9 mouse cellular contexts compared by ENCODE assay signal in genomic region chr11:70413961-70414360, GRCm38 (mm10). TPM values are rescaled to one million over a fixed set of nuclear protein-coding genes. Genes with fewer than 3 reads are reported as not detected.
DNase-seq lines count a peak whose midpoint lies in the region; ATAC-seq and TF ChIP-seq lines count a peak whose summit lies in the region.
"Had no signal": no experiment of that assay in that cellular context is flagged by ENCODE, and none has a peak within 500 bp of the region (broad histone marks: within the 10 kb centered on the region; RNA-seq: fewer than 3 reads in every experiment).

No protein-coding gene starts in this region.

- no peak overlapping the region for H3K9ac ChIP-seq in midbrain, embryonic 11.5 days (ENCODE audit: low read length)
- H3K9ac ChIP-seq in midbrain, embryonic 16.5 days (ENCODE audit: low read depth, low read length): no peak overlapping the region
- no peak overlapping the region for H3K9ac ChIP-seq in liver, adult 2 months (ENCODE audit: low read depth, low read length)
- H3K9ac ChIP-seq: heart, embryonic 15.5 days had no signal

- H3K79me2 ChIP-seq in liver, adult 2 months (ENCODE audit: control insufficient read depth, insufficient read depth, low read length): peaks cover 7% of the 10 kb centered on the region

- peak; percentile 51 for TF ChIP-seq CTCF in liver, adult 2 months (IDR thresholded peaks at IDR 0.05; ENCODE audit: low read depth, low read length)

- DNase-seq in midbrain, embryonic 11.5 days (ENCODE audit: low spot score, missing footprints): peak; percentile 98
- peak; percentile 72 for DNase-seq in adipocyte (ENCODE audit: low spot score)
- peak; percentile 86 for DNase-seq in embryo, embryonic 10 days (ENCODE audit: low spot score)
- peak; percentile 70 to 89 for DNase-seq in kidney, adult 8-10 months
- DNase-seq in liver, adult 2 months (ENCODE audit: extremely low read depth, low read depth, low spot score): peak; percentile 62
- peak; percentile 42 for DNase-seq in right cerebral cortex, adult 18-20 months

- peaks cover 3% of the 10 kb centered on the region for H3K4me1 ChIP-seq in midbrain, embryonic 11.5 days (ENCODE audit: control insufficient read depth, insufficient read depth, low read length)
- peaks cover 4% of the 10 kb centered on the region for H3K4me1 ChIP-seq in midbrain, embryonic 16.5 days (ENCODE audit: control insufficient read depth, insufficient read depth, low read length)
- no peaks in the 10 kb centered on the region; the same call in 1 of the 2 replicates for H3K4me1 ChIP-seq in liver, adult 2 months (ENCODE audit: control insufficient read depth, insufficient read depth, low read length)

- no peaks in the 10 kb centered on the region for H3K27me3 ChIP-seq in midbrain, embryonic 11.5 days (ENCODE audit: control insufficient read depth, insufficient read depth, low read length)
- no peaks in the 10 kb centered on the region for H3K27me3 ChIP-seq in midbrain, embryonic 16.5 days (ENCODE audit: control insufficient read depth, insufficient read depth, low read depth, low read length)
- no peaks in the 10 kb centered on the region for H3K27me3 ChIP-seq in liver, adult 2 months (ENCODE audit: control insufficient read depth, insufficient read depth, low read length)

- H3K4me3 ChIP-seq in midbrain, embryonic 11.5 days (ENCODE audit: low read depth, low read length): no peak overlapping the region
- no peak overlapping the region for H3K4me3 ChIP-seq in midbrain, embryonic 16.5 days (ENCODE audit: low read depth, low read length)
- no peak overlapping the region for H3K4me3 ChIP-seq in liver, adult 2 months (ENCODE audit: insufficient read depth, low read depth, low read length)
- H3K4me3 ChIP-seq: heart, embryonic 15.5 days had no signal

- H3K36me3 ChIP-seq in midbrain, embryonic 11.5 days (ENCODE audit: control insufficient read depth, insufficient read depth, low read length): no peaks in the 10 kb centered on the region
- H3K36me3 ChIP-seq in midbrain, embryonic 16.5 days (ENCODE audit: control insufficient read depth, insufficient read depth, low read length): no peaks in the 10 kb centered on the region
- no peaks in the 10 kb centered on the region for H3K36me3 ChIP-seq in liver, adult 2 months (ENCODE audit: control insufficient read depth, insufficient read depth, low read length)
- H3K36me3 ChIP-seq: heart, embryonic 15.5 days had no signal

- 20% methylated on average over 3 of the region's 3 CpGs for WGBS in midbrain, embryonic 11.5 days
- WGBS in midbrain, embryonic 16.5 days: 12% methylated on average over 3 of the region's 3 CpGs
- WGBS in liver, adult 2 months: 2% methylated on average over 3 of the region's 3 CpGs

- no peaks in the 10 kb centered on the region for H3K9me3 ChIP-seq in midbrain, embryonic 11.5 days (ENCODE audit: control insufficient read depth, low read length)
- H3K9me3 ChIP-seq in midbrain, embryonic 16.5 days (replicated peaks; ENCODE audit: control insufficient read depth, low read length, poor library complexity, severe bottlenecking): no peaks in the 10 kb centered on the region
- H3K9me3 ChIP-seq: heart, embryonic 15.5 days had no signal

- H3K27ac ChIP-seq in midbrain, embryonic 11.5 days (ENCODE audit: low read depth, low read length): no peak overlapping the region
- H3K27ac ChIP-seq in midbrain, embryonic 16.5 days (ENCODE audit: low read length): no peak overlapping the region
- H3K27ac ChIP-seq in liver, adult 2 months (replicated peaks; ENCODE audit: insufficient read depth, low read depth, low read length): no peak overlapping the region
- H3K27ac ChIP-seq: heart, embryonic 15.5 days had no signal

- TF ChIP-seq POLR2A in liver, adult 2 months (IDR thresholded peaks at IDR 0.05; ENCODE audit: extremely low read depth, insufficient read depth, low read length): no peak

- ATAC-seq in midbrain, embryonic 11.5 days (ENCODE audit: low FRiP score): no peak
- ATAC-seq in midbrain, embryonic 16.5 days: no peak
- no peak for ATAC-seq in activated CD4-positive, CD25-positive, alpha-beta regulatory T cell, adult 4 months

- H3K4me2 ChIP-seq in midbrain, embryonic 11.5 days: no peak overlapping the region
- H3K4me2 ChIP-seq in midbrain, embryonic 16.5 days (ENCODE audit: low read length): no peak overlapping the region
- H3K4me2 ChIP-seq: heart, embryonic 15.5 days had no signal

RNA-seq across cellular contexts. Expression of gene Pelp1, which starts 4.1 kb away (rescaled TPM):
- 32.5 and 33.7 TPM in 2 replicates for polyA plus RNA-seq in midbrain, embryonic 11.5 days (2014; fragmentation: Nextera tagmentation; extraction: Ambion mirVana)
- polyA plus RNA-seq in midbrain, embryonic 16.5 days (2015; fragmentation: Nextera tagmentation; extraction: Ambion mirVana): 33.0 and 35.0 TPM in 2 replicates
- total RNA-seq in liver, adult 2 months (2014; rRNA removed): 3.1 and 3.3 TPM in 2 replicates
- 7.7 and 7.9 TPM in 2 replicates for polyA plus RNA-seq in liver, adult 2 months (2012; rRNA removed)
- polyA plus RNA-seq in activated CD4-positive, CD25-positive, alpha-beta regulatory T cell, adult 4 months (2017; shearing (Covaris generic)): 1 to 10 TPM; 6.5 to 8.1 TPM

RNA-seq across cellular contexts. Expression of gene Arrb2, which starts 18.5 kb away (rescaled TPM):
- polyA plus RNA-seq in midbrain, embryonic 11.5 days (2014; fragmentation: Nextera tagmentation; extraction: Ambion mirVana): 28.9 and 31.3 TPM in 2 replicates
- 52.6 and 58.9 TPM in 2 replicates for polyA plus RNA-seq in midbrain, embryonic 16.5 days (2015; fragmentation: Nextera tagmentation; extraction: Ambion mirVana)
- 9.5 and 11.5 TPM in 2 replicates for total RNA-seq in liver, adult 2 months (2014; rRNA removed)
- polyA plus RNA-seq in liver, adult 2 months (2012; rRNA removed): 14.7 and 22.2 TPM in 2 replicates
- polyA plus RNA-seq in activated CD4-positive, CD25-positive, alpha-beta regulatory T cell, adult 4 months (2017; shearing (Covaris generic)): 100 to 1,000 TPM in 1 of 2 experiments, 10 to 100 TPM in 1; 99.3 to 129 TPM

RNA-seq across cellular contexts. Expression of gene Med11, which starts 37.8 kb away (rescaled TPM):
- polyA plus RNA-seq in midbrain, embryonic 11.5 days (2014; fragmentation: Nextera tagmentation; extraction: Ambion mirVana): 37.7 and 42.1 TPM in 2 replicates
- 44.1 and 45.9 TPM in 2 replicates for polyA plus RNA-seq in midbrain, embryonic 16.5 days (2015; fragmentation: Nextera tagmentation; extraction: Ambion mirVana)
- 11.2 and 13.3 TPM in 2 replicates for total RNA-seq in liver, adult 2 months (2014; rRNA removed)
- 9.4 and 10.4 TPM in 2 replicates for polyA plus RNA-seq in liver, adult 2 months (2012; rRNA removed)
- polyA plus RNA-seq in activated CD4-positive, CD25-positive, alpha-beta regulatory T cell, adult 4 months (2017; shearing (Covaris generic)): 10 to 100 TPM; 86.3 to 91.9 TPM

RNA-seq across cellular contexts. Expression of gene Zmynd15, which starts 45.3 kb away (rescaled TPM):
- polyA plus RNA-seq in midbrain, embryonic 11.5 days (2014; fragmentation: Nextera tagmentation; extraction: Ambion mirVana): 0.18 and 0.26 TPM in 2 replicates
- 0.35 and 0.49 TPM in 2 replicates for polyA plus RNA-seq in midbrain, embryonic 16.5 days (2015; fragmentation: Nextera tagmentation; extraction: Ambion mirVana)
- total RNA-seq in liver, adult 2 months (2014; rRNA removed): 0.74 and 1.5 TPM in 2 replicates
- polyA plus RNA-seq in liver, adult 2 months (2012; rRNA removed): 2.1 and 4.4 TPM in 2 replicates
- polyA plus RNA-seq in activated CD4-positive, CD25-positive, alpha-beta regulatory T cell, adult 4 months (2017; shearing (Covaris generic)): not detected

RNA-seq across cellular contexts. Expression of gene Cxcl16, which starts 45.8 kb away (rescaled TPM):
- 0.50 and 0.82 TPM in 2 replicates for polyA plus RNA-seq in midbrain, embryonic 11.5 days (2014; fragmentation: Nextera tagmentation; extraction: Ambion mirVana)
- polyA plus RNA-seq in midbrain, embryonic 16.5 days (2015; fragmentation: Nextera tagmentation; extraction: Ambion mirVana): 1.7 and 2.6 TPM in 2 replicates
- 5.7 and 10.2 TPM in 2 replicates for total RNA-seq in liver, adult 2 months (2014; rRNA removed)
- 7.2 and 10.2 TPM in 2 replicates for polyA plus RNA-seq in liver, adult 2 months (2012; rRNA removed)
- polyA plus RNA-seq in activated CD4-positive, CD25-positive, alpha-beta regulatory T cell, adult 4 months (2017; shearing (Covaris generic)): under 1 TPM in 1 of 2 experiments, not detected in 1; 0.36 TPM

Comparison
In these comparisons a context has a peak if more than half of its experiments do, and no peak if none do; other contexts are left out.
1. DNase-seq: peak in every context shown above with its lines; median percentile 98 in midbrain, embryonic 11.5 days; 86 in embryo, embryonic 10 days; 80 in kidney, adult 8-10 months; 72 in adipocyte; 62 in liver, adult 2 months; 42 in right cerebral cortex, adult 18-20 months.